Comparison of ENCODE assay signal across 7 mouse cellular contexts in the genomic region with DNA sequence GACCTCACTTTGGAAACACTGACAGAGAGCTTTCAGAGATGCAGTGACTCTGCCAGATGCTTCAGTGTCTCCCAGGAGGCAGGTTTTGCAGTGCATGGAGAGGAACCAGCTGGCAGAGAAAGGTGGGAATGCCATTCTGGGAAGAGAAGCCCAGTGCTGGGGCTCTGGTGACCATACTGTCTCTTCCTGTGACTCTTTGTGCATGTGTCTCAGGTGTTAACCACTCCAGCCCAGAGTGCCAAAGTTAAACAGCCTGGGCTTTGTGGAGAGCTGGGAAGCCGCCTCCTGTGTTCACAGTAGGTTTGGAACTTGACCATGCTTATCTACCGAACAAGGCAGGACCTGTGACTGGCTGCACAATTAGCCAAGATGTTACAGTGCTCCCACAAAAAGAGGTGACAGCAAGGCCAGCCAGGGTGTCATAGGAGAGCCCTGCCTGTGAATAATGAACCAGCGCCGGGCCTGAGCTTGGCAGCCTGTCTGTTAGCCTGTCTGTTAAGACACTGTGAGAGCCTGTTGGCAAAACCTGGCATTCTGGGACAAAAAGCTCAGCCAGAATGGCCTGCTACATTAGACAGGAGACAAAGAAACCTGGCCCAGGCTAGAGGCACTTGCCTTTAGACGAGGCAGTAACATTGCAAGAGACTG. TPM values are rescaled to one million over a fixed set of nuclear protein-coding genes. Genes with fewer than 3 reads are reported as not detected.
A peak's percentile ranks its signal among the peaks of the same experiment; 100 is the strongest.
DNase-seq lines count a peak whose midpoint lies in the region; ATAC-seq and TF ChIP-seq lines count a peak whose summit lies in the region.

No protein-coding gene starts in this region.

- no peaks in the 10 kb centered on the region for H3K36me3 ChIP-seq in heart, embryonic 10.5 days
- H3K36me3 ChIP-seq in ES-Bruce4 (ENCODE audit: control insufficient read depth, insufficient read depth, low read length, poor library complexity, severe bottlenecking): no peaks in the 10 kb centered on the region
- H3K36me3 ChIP-seq in intestine, embryonic 15.5 days: no peaks in the 10 kb centered on the region

- TF ChIP-seq POLR2A in ES-Bruce4 (IDR thresholded peaks at IDR 0.05; ENCODE audit: insufficient read depth, low read length): peak; percentile 64

- TF ChIP-seq CTCF in ES-Bruce4 (IDR thresholded peaks at IDR 0.05; ENCODE audit: low read depth, low read length): no peak

- H3K4me1 ChIP-seq in heart, embryonic 10.5 days: peaks cover 32% of the 10 kb centered on the region
- no peaks in the 10 kb centered on the region for H3K4me1 ChIP-seq in ES-Bruce4 (ENCODE audit: control insufficient read depth, insufficient read depth, low read length)
- 0 out of 2 replicates have a peak, but pooled peaks cover 9% of the 10 kb centered on the region for H3K4me1 ChIP-seq in intestine, embryonic 15.5 days (replicated peaks)

- intact Hi-C loops in heart, postnatal 25 days (cut with DNase I): no loop called here

- no peak overlapping the region for H3K4me2 ChIP-seq in intestine, embryonic 15.5 days (replicated peaks)

- H3K27ac ChIP-seq in heart, embryonic 10.5 days: peak overlapping the region; percentile 47; the same call in 1 of the 2 replicates
- H3K27ac ChIP-seq in ES-Bruce4 (ENCODE audit: insufficient read depth, low read length): peak overlapping the region; percentile 89
- no peak overlapping the region for H3K27ac ChIP-seq in intestine, embryonic 15.5 days

- H3K27me3 ChIP-seq in heart, embryonic 10.5 days (ENCODE audit: insufficient read depth, poor library complexity, severe bottlenecking): no peaks in the 10 kb centered on the region
- no peaks in the 10 kb centered on the region for H3K27me3 ChIP-seq in ES-Bruce4 (ENCODE audit: control insufficient read depth, insufficient read depth, low read length, poor library complexity, severe bottlenecking)
- H3K27me3 ChIP-seq in intestine, embryonic 15.5 days (replicated peaks): no peaks in the 10 kb centered on the region

- 57% methylated on average over 5 of the region's 5 CpGs for WGBS in heart, embryonic 10.5 days
- 62% methylated on average over 5 of the region's 5 CpGs for WGBS in intestine, embryonic 15.5 days

- H3K9me3 ChIP-seq in heart, embryonic 10.5 days: no peaks in the 10 kb centered on the region
- H3K9me3 ChIP-seq in ES-Bruce4 (replicated peaks; ENCODE audit: control insufficient read depth, insufficient read depth, low read length, poor library complexity, severe bottlenecking): no peaks in the 10 kb centered on the region
- no peaks in the 10 kb centered on the region for H3K9me3 ChIP-seq in intestine, embryonic 15.5 days

- no peak for TF ChIP-seq EP300 in ES-Bruce4 (IDR thresholded peaks at IDR 0.05; ENCODE audit: insufficient read depth, low read depth, low read length)

- DNase-seq in heart, embryonic 10.5 days (ENCODE audit: low spot score): no peak
- DNase-seq in heart, postnatal 25 days (ENCODE audit: low spot score): no peak
- peak; percentile 34 for DNase-seq in brain, embryonic 18.5 days (ENCODE audit: low read depth, low spot score)
- DNase-seq in thymus, postnatal 4 days: no peak

- H3K4me3 ChIP-seq in heart, embryonic 10.5 days: no peak overlapping the region
- H3K4me3 ChIP-seq in ES-Bruce4 (ENCODE audit: low read depth, low read length): peak overlapping the region; percentile 36
- H3K4me3 ChIP-seq in intestine, embryonic 15.5 days (replicated peaks): no peak overlapping the region

- peak overlapping the region; percentile 32 for H3K9ac ChIP-seq in ES-Bruce4 (ENCODE audit: low read depth, poor library complexity, severe bottlenecking)
- no peak overlapping the region for H3K9ac ChIP-seq in intestine, embryonic 15.5 days

- ATAC-seq in intestine, embryonic 15.5 days: peak; percentile 77
- no peak for ATAC-seq in megakaryocyte-erythroid progenitor cell, adult 5-6 weeks (replicated peaks; ENCODE audit: low FRiP score, low TSS enrichment, poor library complexity, severe bottlenecking)

RNA-seq across cellular contexts. Expression of a gene that starts 25.9 kb away (rescaled TPM):
- polyA plus RNA-seq in heart, embryonic 10.5 days (2016; fragmentation: Nextera tagmentation; extraction: Ambion mirVana): 93.7 and 111 TPM in 2 replicates
- total RNA-seq in heart, postnatal 25 days (2021): 10 to 100 TPM; 48.3 to 57.7 TPM
- 143 and 151 TPM in 2 replicates for polyA plus RNA-seq in ES-Bruce4 (2011; ENCODE audit: insufficient read depth, insufficient read length, low read depth, missing spikeins)
- polyA plus RNA-seq in intestine, embryonic 15.5 days (2015; fragmentation: Nextera tagmentation; extraction: Ambion mirVana): 47.6 and 48.1 TPM in 2 replicates
- total RNA-seq in megakaryocyte-erythroid progenitor cell, adult 5-6 weeks (2014; fragmentation: Nextera tagmentation): 20.3 and 21.2 TPM in 2 replicates
- total RNA-seq in megakaryocyte-erythroid progenitor cell, adult 5-6 weeks (2017): 30.4 and 45.3 TPM in 2 replicates
